17 mouse cellular contexts compared by ENCODE assay signal in genomic region chr9:92173318-92173985, GRCm38 (mm10). TPM values are rescaled to one million over a fixed set of nuclear protein-coding genes. Genes with fewer than 3 reads are reported as not detected.
DNase-seq lines count a peak whose midpoint lies in the region; ATAC-seq lines count a peak whose summit lies in the region.
"Had no signal": no experiment of that assay in that cellular context is flagged by ENCODE, and none has a peak within 500 bp of the region (broad histone marks: within the 10 kb centered on the region; RNA-seq: fewer than 3 reads in every experiment).

No protein-coding gene starts in this region.

- H3K36me3 ChIP-seq in embryonic facial prominence, embryonic 12.5 days, result no peaks in the 10 kb centered on the region
- H3K36me3 ChIP-seq in hindbrain, embryonic 15.5 days, result no peaks in the 10 kb centered on the region
- no peaks in the 10 kb centered on the region for H3K36me3 ChIP-seq in midbrain, embryonic 15.5 days (replicated peaks)
- H3K36me3 ChIP-seq: kidney, embryonic 15.5 days; liver, embryonic 13.5 days had no signal

- no peak overlapping the region for H3K9ac ChIP-seq in embryonic facial prominence, embryonic 12.5 days
- H3K9ac ChIP-seq in hindbrain, embryonic 15.5 days, result no peak overlapping the region
- no peak overlapping the region for H3K9ac ChIP-seq in midbrain, embryonic 15.5 days
- H3K9ac ChIP-seq: kidney, embryonic 15.5 days; liver, embryonic 13.5 days had no signal

- no peaks in the 10 kb centered on the region for H3K4me1 ChIP-seq in embryonic facial prominence, embryonic 12.5 days
- peaks cover 11% of the 10 kb centered on the region for H3K4me1 ChIP-seq in hindbrain, embryonic 15.5 days (replicated peaks)
- peaks cover 3% of the 10 kb centered on the region for H3K4me1 ChIP-seq in midbrain, embryonic 15.5 days
- H3K4me1 ChIP-seq: kidney, embryonic 15.5 days; liver, embryonic 13.5 days had no signal

- ATAC-seq in embryonic facial prominence, embryonic 12.5 days (ENCODE audit: insufficient number of reproducible peaks, insufficient read depth, low FRiP score, low TSS enrichment), result peak; percentile 47; the same call in 1 of the 2 replicates
- ATAC-seq in erythroid progenitor cell, adult 5-6 weeks (replicated peaks; ENCODE audit: low FRiP score, poor library complexity, severe bottlenecking), result 0 out of 2 replicates have a peak, but pooled peaks have one; percentile 34
- peak; percentile 55; the same call in 1 of the 2 replicates for ATAC-seq in hindbrain, embryonic 15.5 days (ENCODE audit: low FRiP score, low read depth)
- peak; percentile 64 for ATAC-seq in midbrain, embryonic 15.5 days (replicated peaks)
- ATAC-seq: inflammation-experienced regulatory T-cells, adult 6 months had no signal

- no peak overlapping the region for H3K4me3 ChIP-seq in embryonic facial prominence, embryonic 12.5 days
- no peak overlapping the region for H3K4me3 ChIP-seq in hindbrain, embryonic 15.5 days
- H3K4me3 ChIP-seq in midbrain, embryonic 15.5 days, result no peak overlapping the region
- H3K4me3 ChIP-seq: kidney, embryonic 15.5 days; left cerebral cortex, adult 2 months; liver, embryonic 13.5 days had no signal

- H3K27ac ChIP-seq in embryonic facial prominence, embryonic 12.5 days, result no peak overlapping the region
- 0 out of 2 replicates have a peak overlapping the region, but pooled peaks have one; percentile 8 for H3K27ac ChIP-seq in hindbrain, embryonic 15.5 days (replicated peaks)
- peak overlapping the region; percentile 42; the same call in 1 of the 2 replicates for H3K27ac ChIP-seq in midbrain, embryonic 15.5 days
- H3K27ac ChIP-seq: kidney, embryonic 15.5 days; left cerebral cortex, adult 2 months; liver, embryonic 13.5 days had no signal

- 94% methylated on average over 3 of the region's 3 CpGs for WGBS in embryonic facial prominence, embryonic 12.5 days
- WGBS in hindbrain, embryonic 15.5 days, result 87% methylated on average over 3 of the region's 3 CpGs
- 95% methylated on average over 3 of the region's 3 CpGs for WGBS in midbrain, embryonic 15.5 days

- DNase-seq in adrenal gland, adult 2 months, result no peak
- no peak for DNase-seq in spleen, postnatal 36 days (ENCODE audit: low spot score in 2 of 2)
- no peak for DNase-seq in retina, postnatal 1 day
- DNase-seq: liver, embryonic 13.5 days had no signal

- H3K4me2 ChIP-seq in embryonic facial prominence, embryonic 12.5 days (replicated peaks), result no peak overlapping the region
- H3K4me2 ChIP-seq in hindbrain, embryonic 15.5 days, result no peak overlapping the region
- no peak overlapping the region for H3K4me2 ChIP-seq in midbrain, embryonic 15.5 days
- H3K4me2 ChIP-seq: kidney, embryonic 15.5 days; liver, embryonic 13.5 days had no signal

- H3K27me3 ChIP-seq in embryonic facial prominence, embryonic 12.5 days, result no peaks in the 10 kb centered on the region
- no peaks in the 10 kb centered on the region for H3K27me3 ChIP-seq in hindbrain, embryonic 15.5 days
- H3K27me3 ChIP-seq in midbrain, embryonic 15.5 days (replicated peaks), result no peaks in the 10 kb centered on the region
- H3K27me3 ChIP-seq: CH12.LX; kidney, embryonic 15.5 days; liver, embryonic 13.5 days had no signal

- H3K9me3 ChIP-seq in embryonic facial prominence, embryonic 12.5 days, result no peaks in the 10 kb centered on the region
- H3K9me3 ChIP-seq in hindbrain, embryonic 15.5 days, result no peaks in the 10 kb centered on the region
- H3K9me3 ChIP-seq in midbrain, embryonic 15.5 days, result no peaks in the 10 kb centered on the region
- H3K9me3 ChIP-seq: kidney, embryonic 15.5 days; liver, embryonic 13.5 days had no signal

RNA-seq across cellular contexts. Expression of gene Plscr5, which starts 19.3 kb away (rescaled TPM):
- not detected in 2 replicates for polyA plus RNA-seq in embryonic facial prominence, embryonic 12.5 days (2016; fragmentation: Nextera tagmentation; extraction: Ambion mirVana)
- not detected in 2 replicates for total RNA-seq in erythroid progenitor cell, adult 5-6 weeks (2015; ENCODE audit: low replicate concordance)
- total RNA-seq in erythroid progenitor cell, adult 5-6 weeks (2017; ENCODE audit: low replicate concordance), result not detected in 2 replicates
- 0.21 and 0.39 TPM in 2 replicates for polyA plus RNA-seq in hindbrain, embryonic 15.5 days (2015; fragmentation: Nextera tagmentation; extraction: Ambion mirVana)
- polyA plus RNA-seq in midbrain, embryonic 15.5 days (2015; fragmentation: Nextera tagmentation; extraction: Ambion mirVana), result 0.33 and 0.70 TPM in 2 replicates
- not detected for total RNA-seq in adrenal gland, adult 2 months (2021)
- not detected in 2 replicates for polyA plus RNA-seq in adrenal gland, adult 2 months (2012; rRNA removed)
- total RNA-seq: CH12.LX; layer of hippocampus, adult 18-20 months; left cerebral cortex, adult 2 months had no signal
- polyA plus RNA-seq: gonadal fat pad, adult 2 months; heart, embryonic 16.5 days; inflammation-experienced regulatory T-cells, adult 6 months; kidney, embryonic 15.5 days; liver, embryonic 13.5 days; Patski; thymus, postnatal 0 days had no signal
